Mouse (Mus musculus): Measurements from ENCODE around the gene Gpr83.
A peak's percentile ranks its signal among the peaks of the same experiment; 100 is the strongest.

Gene Gpr83

DNA sequence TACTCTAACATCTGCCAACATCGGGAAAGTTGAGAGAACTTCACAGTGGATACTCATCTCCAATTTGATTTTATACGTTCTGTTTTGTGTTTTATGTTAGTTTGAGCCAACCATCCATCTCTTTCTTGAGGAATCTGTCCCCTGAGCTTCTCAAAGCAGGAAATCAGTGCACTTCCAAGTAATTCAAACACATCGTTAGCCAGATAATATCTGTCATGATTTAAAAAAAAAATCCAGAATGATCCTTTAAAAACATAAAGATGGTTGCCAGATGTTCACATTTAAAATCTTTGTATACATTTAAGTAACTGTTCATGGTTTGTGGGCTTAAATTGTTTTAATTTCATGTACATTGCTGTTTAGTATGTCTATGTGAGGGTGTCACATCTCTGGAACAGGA, 45.9 kb downstream of the Gpr83 start:
- no peak for DNase-seq (ENCODE audit: low read depth, low spot score)
- H3K36me3 ChIP-seq (ENCODE audit: control insufficient read depth, insufficient read depth, low read length, poor library complexity, severe bottlenecking) = no peaks in the 10 kb centered on the region
- no peaks in the 10 kb centered on the region for H3K27me3 ChIP-seq (ENCODE audit: control insufficient read depth, insufficient read depth, low read length, poor library complexity, severe bottlenecking)

DNA sequence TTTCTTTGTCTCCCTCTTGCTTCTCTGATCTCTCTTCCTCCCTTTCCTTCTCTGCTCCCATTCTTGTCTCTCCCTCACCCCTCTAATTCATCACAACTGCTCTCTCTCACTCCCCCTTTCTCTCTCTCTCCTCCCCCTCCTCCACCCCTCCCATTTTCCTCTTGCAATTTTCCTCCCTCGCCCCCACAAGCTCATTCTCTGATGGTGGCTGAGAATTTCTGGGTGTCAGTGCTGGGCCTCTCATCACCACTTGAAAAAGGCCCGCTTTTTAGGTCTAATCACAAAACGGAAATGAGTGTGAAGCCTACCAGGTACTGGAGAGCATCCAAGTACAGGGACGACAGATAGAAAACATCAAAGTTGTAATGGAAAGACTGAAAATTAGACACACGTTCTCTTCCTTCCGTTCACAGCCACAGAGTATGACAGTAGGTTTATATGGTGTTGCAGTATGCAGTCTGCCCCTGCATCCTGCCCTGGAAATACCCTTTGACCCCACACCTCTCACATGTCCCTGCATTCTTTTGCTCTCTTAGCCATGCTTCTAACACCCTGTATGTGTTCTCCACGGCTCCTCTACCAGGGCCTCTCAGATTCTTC, 47.9 kb downstream of the Gpr83 start:
- Histone ChIP-seq H3K27me3 (ENCODE audit: control insufficient read depth, insufficient read depth, low read length, poor library complexity, severe bottlenecking) (no peaks in the 10 kb centered on the region), H3K36me3 (ENCODE audit: control insufficient read depth, insufficient read depth, low read length, poor library complexity, severe bottlenecking) (no peaks in the 10 kb centered on the region)
- peak; percentile 15 for DNase-seq (ENCODE audit: low read depth, low spot score)

DNA sequence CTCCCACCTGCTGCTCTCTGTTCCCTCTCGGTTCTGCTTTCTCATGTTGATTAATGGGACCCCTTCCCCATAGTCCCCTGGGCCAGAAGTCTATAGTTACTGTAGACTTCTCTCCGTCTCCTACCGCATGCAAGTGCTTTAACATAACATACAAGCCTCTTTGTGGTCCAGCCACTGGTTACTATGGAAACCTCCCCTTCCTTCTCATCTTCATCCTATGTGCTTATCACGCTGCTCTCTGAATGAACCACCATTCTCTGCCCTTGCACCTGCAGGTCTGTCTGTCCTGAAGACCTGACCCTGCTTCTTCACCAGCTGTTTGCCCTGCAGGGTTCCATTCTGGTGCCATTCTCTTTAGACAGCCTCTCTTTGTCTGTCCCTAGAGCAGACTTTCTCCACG, 50.0 kb downstream of the Gpr83 start:
- H3K27me3 ChIP-seq (ENCODE audit: control insufficient read depth, insufficient read depth, low read length, poor library complexity, severe bottlenecking) = no peaks in the 10 kb centered on the region
- DNase-seq (ENCODE audit: low read depth, low spot score) = no peak
- H3K36me3 ChIP-seq (ENCODE audit: control insufficient read depth, insufficient read depth, low read length, poor library complexity, severe bottlenecking) = no peaks in the 10 kb centered on the region

DNA sequence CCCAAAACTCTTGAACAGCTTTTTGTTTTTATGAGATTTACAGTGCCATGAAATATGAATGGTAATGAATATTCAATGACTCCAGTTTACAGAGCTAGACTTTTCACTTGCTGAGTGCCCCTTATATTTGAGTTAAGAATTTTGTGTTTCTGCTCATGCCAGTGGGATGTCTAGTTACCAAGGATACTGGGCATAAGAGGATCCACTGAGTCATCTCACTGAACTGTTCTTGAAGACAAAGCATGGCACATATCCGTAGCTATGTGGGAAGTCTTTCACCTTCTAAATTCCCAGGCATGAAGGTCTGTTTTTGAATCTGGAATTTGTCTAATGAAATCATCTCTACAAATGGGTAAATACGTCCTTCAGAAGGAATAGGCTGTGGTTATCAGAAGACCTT, 52.0 kb downstream of the Gpr83 start:
- no peak for DNase-seq (ENCODE audit: low read depth, low spot score)
- Histone ChIP-seq H3K27me3 (ENCODE audit: control insufficient read depth, insufficient read depth, low read length, poor library complexity, severe bottlenecking) (no peaks in the 10 kb centered on the region), H3K36me3 (ENCODE audit: control insufficient read depth, insufficient read depth, low read length, poor library complexity, severe bottlenecking) (no peaks in the 10 kb centered on the region)

DNA sequence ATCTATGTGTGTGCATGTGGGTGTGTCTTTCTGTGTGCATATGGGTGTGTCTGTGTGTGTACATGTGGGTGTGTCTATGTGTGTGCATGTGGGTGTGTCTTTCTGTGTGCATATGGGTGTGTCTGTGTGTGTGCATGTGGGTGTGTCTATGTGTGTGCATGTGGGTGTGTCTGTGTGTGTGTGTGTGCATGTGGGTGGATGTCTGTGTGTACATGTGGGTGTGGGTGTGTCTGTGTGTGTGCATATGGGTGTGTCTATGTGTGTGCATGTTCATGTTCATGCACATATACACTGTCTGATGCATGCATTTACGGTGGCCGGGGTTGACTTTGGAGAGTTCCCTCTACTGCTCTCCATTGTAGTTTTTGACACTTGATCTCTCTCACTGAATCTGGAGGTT, 57.7 kb downstream of the Gpr83 start:
- H3K36me3 ChIP-seq (ENCODE audit: control insufficient read depth, insufficient read depth, low read length, poor library complexity, severe bottlenecking) = no peaks in the 10 kb centered on the region
- no peaks in the 10 kb centered on the region for H3K27me3 ChIP-seq (ENCODE audit: control insufficient read depth, insufficient read depth, low read length, poor library complexity, severe bottlenecking)
- DNase-seq (ENCODE audit: low read depth, low spot score) = no peak

DNA sequence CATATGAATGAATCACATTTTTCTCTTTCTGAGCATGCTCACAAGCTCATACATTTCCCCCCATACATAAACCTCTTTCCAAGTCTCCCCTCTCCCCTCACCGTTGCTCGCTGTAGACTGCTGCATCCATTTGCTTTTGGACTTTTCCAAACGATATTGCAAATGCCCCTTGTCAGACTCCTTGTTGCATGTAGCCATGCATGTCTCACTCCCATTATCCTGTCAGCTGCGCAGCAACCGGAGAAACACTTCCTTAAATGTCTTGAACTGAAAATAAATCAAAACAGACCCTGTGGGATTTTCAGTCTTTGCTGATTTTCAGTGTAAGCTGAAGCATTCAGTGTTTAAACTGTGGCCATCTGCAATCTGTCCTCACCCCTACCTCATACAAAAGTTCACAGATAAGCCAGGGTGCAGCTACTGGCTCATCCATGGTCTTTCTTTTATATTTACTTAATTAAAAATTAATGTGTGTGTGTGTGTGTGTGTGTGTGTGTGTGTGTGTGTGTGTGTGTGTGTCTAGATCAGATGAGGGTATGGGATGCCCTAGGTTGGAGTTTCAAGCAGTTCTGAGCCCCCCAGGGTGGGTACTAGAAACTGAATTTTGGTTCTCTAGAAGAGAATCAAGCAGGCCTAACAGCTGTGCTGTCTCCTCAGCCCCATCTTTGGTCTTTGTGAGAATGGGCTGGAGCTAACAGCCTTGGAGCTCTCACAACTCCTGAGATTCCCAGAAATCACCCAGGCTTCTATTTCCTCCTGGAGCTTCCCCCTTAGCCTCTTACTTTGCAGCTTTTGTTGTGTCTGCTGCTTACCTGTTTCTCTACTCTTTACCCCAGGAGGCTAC, 59.0 kb downstream of the Gpr83 start:
- H3K27me3 ChIP-seq (ENCODE audit: control insufficient read depth, insufficient read depth, low read length, poor library complexity, severe bottlenecking) = no peaks in the 10 kb centered on the region
- H3K36me3 ChIP-seq (ENCODE audit: control insufficient read depth, insufficient read depth, low read length, poor library complexity, severe bottlenecking) = no peaks in the 10 kb centered on the region
- DNase-seq (ENCODE audit: low read depth, low spot score) = no peak
